Mouse (Mus musculus) CD8-positive naive resting alpha-beta T cell, adult 2 months (primary cell): ENCODE measurements around the gene Tbc1d8.

Experiments
- DNase-seq, 2 experiments: peaks; one replicate each; pipeline ENCODE4 v3.0.0; 2022; ENCODE audit warnings: low read depth in 2 of 2, low spot score in 2 of 2

Gene Tbc1d8

GRCm38 (mm10) chr1:39396347-39396746 lies 82.2 kb downstream of the Tbc1d8 start:
- DNase-seq, result no peak

- no peak for DNase-seq
Measured at GRCm38 (mm10) chr1:39394650-39395049, 83.9 kb downstream of the Tbc1d8 start.

DNA sequence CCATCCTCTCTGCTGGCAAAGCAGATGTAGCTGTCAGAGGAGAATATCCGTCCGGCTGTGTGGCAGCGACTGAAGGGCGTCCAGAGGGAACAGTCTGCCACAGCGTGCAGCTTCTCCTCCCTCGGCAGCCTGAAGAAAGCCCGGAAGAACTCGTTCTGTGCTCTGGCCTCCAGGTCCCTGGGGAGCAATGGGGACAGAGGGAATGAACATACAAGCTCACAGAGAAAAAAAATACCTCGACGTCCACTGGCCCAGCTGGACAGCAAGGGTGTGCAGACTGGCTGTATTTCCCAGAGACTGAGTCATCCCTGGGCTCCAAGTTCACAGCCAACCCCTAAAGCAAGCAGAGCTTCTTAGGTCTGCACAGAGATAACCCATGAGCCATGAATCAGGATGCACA lies 84.5 kb downstream of the Tbc1d8 start:
- DNase-seq, result no peak

DNA sequence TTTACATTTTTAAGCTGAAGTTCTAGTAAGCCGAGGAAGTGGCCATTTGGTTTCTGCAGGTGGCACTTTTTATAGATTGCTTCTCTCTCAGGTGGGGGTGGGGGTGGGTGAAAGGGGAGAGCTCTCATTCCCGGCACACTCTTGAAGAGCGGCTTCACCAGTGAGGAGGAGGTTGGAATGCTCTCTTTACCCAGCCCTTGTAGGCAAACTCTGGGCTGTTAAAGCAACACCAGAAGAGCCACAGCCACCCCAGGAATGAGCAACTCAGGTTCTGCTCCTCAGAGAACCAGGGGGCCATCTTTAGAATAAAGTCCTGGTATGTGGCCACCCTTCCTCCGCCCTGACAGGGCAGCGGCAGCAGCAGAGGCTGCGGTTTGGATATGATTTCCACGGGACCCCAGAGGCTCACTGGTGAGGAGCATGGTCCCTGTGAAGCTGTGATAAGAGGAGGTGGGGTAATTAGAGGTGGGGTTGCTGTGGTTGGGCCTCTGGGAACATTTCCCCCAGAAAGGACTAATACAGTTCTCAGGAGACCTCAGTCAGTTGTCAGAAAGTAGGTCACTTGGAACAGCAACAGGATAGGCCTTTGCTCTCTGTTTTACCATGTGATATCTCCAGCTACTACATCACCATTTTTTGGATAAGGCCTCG lies 85.2 kb downstream of the Tbc1d8 start:
- no peak for DNase-seq

DNA sequence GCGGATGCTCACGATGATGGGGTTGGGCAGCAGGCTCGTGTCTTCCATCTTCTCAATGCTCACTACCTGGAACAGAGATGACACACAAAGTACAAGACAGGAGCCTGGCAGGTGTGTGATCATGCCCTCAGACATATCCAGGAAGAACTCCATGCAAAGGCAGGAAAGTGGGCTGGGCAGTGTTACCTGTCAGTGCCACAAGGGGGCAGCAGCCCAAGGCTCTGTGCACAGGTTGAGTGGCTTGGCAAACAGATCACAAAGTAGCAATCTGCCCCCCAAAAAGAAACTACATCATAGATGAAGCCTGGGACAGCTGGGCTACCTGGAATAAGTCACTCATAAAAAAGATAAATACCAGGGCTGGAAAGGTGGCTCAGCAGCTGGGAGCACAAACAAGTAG lies 86.4 kb downstream of the Tbc1d8 start:
- DNase-seq, result peak; percentile 50 to 70

- no peak for DNase-seq
Measured at GRCm38 (mm10) chr1:39391652-39392051, 86.9 kb downstream of the Tbc1d8 start.

DNA sequence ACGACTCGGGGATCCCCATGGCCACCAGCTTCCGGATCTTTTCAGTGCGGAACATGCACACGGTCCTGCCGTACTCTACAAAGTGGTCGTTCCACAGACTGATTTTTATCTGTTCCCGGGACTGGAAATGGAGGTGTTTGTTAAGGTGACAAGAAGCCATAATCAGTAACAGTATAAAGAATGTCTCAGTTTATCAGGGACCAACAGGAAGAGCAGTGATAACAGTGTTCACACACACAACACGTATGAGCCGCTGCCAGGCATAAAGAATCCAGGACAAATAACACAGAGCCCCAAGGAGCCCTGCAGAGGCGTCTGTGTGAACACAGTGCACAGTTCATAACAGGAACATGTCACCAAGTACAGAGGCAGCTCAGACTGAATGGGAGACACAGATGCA lies 89.2 kb downstream of the Tbc1d8 start:
- no peak for DNase-seq

DNA sequence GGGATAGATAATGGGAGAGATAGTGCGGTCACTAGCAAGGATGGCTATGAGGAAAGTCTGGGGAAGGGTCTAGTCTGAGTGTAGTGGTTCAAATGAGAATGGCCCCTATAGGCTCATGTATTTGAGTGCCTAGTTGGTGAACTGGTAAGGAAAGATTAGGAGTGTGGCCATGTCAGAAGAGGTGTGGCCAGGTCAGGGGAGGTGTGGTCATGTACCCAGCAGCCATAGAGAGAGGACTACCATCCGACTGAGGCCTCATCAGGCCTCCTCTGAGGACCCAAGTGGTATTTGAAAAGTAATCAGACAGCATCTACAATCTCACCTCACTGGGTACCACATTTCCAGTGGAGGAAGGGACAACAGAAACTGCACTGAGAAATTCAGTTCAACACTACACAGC lies 90.4 kb downstream of the Tbc1d8 start:
- no peak for DNase-seq

GRCm38 (mm10) chr1:39387497-39387896 lies 91.1 kb downstream of the Tbc1d8 start:
- DNase-seq, result no peak

DNA sequence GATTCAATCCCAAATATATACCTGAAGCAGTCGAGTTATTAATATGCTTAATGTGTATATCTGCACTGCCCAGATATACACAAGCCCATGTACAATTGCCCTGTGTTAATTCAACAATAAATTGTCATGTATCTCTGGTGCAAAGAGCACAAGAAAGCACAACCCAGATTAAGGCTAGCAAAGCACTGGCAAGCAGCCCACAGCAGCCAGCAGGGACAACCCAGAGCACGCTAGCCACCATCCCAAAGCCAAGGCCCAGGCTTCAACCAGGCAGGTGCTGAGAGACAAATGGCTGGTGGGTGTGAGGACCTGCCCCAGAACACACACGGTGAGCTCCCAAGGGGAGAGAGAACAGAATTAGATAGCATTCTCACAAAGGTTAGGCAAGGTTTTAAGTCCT lies 92.1 kb downstream of the Tbc1d8 start:
- DNase-seq, result no peak

GRCm38 (mm10) chr1:39384914-39385313 lies 93.6 kb downstream of the Tbc1d8 start:
- DNase-seq, result no peak

DNA sequence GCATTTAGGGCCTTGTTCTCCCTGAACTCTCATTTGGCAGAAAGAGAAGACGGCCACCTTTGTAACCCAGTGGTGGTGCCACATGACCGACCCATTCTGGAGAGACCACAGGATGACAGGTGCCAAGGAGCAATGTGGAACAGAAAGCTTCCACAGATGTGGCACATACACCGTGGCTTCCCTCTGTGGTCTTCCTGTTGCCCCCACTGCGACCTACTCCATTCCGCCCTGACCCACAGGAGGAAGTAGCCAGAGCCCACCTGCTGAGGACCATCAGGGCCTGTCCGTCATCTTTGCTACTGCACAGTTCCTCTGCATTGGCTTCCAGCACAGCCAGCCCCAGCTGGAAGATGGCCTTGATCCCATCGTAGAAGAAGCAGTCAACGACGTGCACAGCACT lies 97.5 kb downstream of the Tbc1d8 start:
- no peak for DNase-seq

DNA sequence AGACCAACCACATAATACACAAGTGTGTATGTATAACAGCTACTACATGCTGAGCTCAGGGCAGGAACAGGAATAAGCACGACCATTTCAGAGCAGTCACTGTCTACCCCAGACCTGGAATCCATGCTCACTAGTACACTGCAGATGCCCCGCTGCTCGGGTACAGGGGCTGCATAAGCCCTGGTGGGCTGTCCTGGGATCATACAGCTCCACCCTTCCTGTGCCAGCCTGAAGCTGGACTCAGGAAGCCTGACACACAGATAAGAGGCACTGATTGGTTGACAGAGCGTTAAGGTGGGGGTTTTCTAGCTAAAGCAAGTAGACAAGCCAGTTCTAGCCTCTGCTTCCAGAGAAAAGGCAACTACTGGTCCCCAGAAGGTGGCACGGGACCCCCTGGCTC lies 99.5 kb downstream of the Tbc1d8 start:
- DNase-seq, result no peak

GRCm38 (mm10) chr1:39378540-39378939 lies 100.0 kb downstream of the Tbc1d8 start:
- DNase-seq, result no peak

DNA sequence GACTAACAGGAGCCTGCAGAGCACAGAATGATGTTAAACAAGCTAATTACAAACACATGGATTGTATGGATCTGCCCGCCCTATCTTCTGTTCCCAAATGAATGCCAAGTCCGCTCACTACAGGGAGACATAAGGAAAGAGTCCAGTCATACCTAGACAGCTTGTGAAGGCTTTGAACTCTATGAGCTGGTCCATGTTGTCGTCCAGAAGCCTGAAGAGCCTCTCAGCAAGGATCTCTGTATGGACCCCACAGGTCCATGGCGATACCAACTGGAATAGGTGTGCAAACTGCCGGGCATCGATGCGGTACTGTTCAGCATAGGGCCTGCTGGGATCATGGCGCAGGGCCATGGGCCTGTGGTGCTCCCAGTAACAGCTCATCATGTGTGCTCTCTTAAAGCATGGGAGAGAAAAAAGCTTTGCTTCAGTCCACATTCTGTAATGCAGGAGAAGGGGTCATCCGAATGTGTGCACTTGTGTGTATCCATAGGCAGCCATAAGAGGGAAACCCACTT lies 101.8 kb downstream of the Tbc1d8 start:
- no peak for DNase-seq

DNA sequence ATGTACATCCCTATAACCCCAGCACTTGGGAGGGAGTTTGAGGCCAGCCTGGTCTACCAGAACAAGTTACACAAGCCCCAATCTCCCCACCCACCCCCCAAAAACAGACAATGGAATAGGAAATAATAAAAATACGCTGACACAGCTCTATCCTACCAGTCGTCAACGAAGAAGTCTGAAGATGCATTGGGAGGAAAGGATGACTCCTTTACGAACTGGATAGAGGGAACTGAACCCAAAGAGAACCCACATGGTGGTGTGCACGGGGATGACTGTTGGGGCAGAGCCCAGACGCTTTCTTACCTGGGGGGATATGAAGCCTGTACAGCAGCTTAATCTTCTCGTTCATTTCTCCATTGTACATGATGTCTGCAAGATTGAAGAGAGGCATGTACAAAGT lies 102.4 kb downstream of the Tbc1d8 start:
- no peak for DNase-seq

DNA sequence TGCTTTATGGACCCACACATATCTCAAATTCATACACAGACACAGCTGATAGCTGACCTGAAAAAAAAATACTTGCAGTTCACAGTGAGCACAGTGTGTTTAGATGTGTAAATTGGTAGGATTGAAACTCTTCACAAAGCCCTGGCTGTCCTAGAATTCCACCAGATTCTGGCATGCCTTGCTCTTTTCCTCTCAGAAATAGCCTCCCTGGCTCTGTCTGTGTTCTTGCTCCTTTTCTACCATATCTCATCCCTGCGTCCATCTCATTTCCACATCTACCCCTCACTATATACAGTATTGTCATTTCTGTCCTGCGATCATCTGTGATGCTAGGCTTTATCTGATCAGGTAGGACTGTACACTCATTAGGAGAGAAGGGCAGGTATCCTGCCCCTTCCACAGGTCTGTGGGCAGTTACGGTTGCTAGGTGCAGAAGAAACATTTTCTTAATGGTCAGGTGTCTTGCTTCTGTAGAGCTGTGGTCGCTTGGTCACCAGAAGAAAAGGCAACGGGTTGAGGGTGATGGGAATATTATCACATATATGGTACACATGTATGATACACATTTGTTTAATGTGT lies 104.2 kb downstream of the Tbc1d8 start:
- no peak for DNase-seq

- no peak for DNase-seq
Measured at GRCm38 (mm10) chr1:39373378-39373777, 105.2 kb downstream of the Tbc1d8 start.

- no peak for DNase-seq
Measured at GRCm38 (mm10) chr1:39372220-39372843, 106.2 kb downstream of the Tbc1d8 start.

DNA sequence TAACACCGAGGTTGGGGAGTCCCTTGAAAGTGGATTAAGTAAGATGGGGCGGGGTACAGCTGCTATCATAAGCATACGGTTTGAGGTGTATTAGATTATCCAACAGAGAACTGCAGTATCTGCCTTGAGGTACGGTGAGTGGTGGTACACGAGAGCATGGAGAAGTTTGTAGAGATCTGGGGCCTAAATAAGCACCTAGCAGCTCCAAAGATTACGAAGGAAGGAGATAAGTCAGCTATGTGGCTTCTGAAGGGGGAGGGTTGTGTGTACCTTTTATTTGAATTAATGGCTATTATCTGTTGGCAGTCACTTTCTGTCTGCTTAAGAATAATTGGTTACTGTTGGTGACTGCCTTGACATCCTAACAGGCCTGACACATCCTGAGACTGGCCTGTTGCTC lies 108.1 kb downstream of the Tbc1d8 start:
- DNase-seq, result no peak

GRCm38 (mm10) chr1:39368267-39368841 lies 110.2 kb downstream of the Tbc1d8 start:
- DNase-seq, result no peak

GRCm38 (mm10) chr1:39367601-39368266 lies 110.8 kb downstream of the Tbc1d8 start, which contains the start of gene Rpl31:
TSS of gene Rpl31 (plus strand) at chr1:39367842.
- DNase-seq, result peak; percentile 93 to 98
